Mouse (Mus musculus): ENCODE measurements around the gene Prss16. TPM values are rescaled to one million over a fixed set of nuclear protein-coding genes. Genes with fewer than 3 reads are reported as not detected.
"Not testable (repeated sequence)": the region's sequence is repeated elsewhere in the genome, so short reads cannot be mapped to it uniquely, and the experiment has no call there.

The Prss16 gene
- polyA plus RNA-seq, 1 experiment = 0.15 TPM

DNA sequence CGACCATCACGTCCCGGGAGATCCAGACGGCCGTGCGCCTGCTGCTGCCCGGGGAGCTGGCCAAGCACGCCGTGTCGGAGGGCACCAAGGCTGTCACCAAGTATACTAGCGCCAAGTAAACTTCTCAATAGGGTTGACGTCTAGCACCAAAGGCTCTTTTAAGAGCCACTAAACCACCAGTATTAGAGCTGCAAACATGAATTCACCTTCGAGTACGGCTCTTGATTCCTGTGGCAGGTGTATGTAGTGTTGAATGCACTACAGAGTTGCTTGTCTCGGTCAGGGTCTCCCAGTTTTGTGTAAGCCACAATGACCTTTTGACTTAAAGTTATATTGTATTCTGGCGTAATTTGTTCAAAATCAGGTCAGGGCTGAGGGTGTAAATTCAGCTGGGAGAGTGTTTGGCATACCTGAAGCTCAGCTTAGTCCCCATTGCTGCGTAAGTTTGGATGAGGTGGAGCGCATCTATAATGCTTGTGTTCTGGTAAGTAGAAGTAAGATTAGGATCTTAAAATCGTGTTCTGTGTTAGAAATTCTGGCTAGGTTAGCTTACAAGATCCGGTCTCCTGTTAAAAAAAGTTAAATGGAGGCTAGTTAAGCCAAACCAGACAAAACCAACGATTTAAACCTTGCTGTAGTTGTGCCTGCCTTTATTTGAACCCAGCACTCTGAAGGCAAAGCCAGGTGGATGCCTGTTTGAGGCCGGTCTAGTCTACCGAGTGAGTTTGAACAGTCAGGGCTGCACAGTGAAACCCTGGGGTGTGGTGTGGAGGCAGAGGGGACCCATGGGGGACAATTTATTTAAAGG is 26.8 kb upstream of the Prss16 start:
- no peak for DNase-seq (ENCODE audit: low read depth)

DNA sequence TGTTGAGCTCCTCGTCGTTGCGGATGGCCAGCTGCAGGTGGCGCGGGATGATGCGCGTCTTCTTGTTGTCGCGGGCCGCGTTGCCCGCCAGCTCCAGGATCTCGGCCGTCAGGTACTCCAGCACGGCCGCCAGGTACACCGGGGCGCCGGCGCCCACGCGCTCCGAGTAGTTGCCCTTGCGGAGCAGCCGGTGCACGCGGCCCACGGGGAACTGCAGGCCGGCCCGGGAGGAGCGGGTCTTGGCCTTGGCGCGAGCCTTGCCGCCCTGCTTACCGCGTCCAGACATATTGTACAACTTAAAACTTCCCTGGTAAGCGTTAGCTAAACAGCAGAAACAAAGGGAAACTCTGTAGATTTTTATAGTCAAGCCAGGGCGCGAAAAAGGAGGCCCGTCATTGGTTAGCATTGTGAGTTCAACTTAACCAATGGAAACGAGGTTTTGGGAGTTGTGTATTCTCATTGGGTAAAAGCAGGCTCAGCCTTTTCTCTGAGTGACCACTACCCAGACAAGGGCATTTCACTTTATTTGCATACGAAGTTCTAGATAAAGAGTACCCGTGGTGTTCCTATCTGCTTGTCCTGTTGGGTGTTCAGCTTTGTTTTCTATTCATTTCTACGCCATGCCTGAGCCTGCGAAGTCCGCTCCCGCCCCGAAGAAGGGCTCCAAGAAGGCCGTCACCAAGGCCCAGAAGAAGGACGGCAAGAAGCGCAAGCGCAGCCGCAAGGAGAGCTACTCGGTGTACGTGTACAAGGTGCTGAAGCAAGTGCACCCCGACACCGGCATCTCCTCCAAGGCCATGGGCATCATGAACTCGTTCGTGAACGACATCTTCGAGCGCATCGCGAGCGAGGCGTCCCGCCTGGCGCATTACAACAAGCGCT is 26.0 kb upstream of the Prss16 start, which contains the start of the genes Hist1h2ah and Hist1h2bk:
Gene Hist1h2ah, minus strand, starts transcription at position 302 of the 882 bp plus-strand sequence.
Gene Hist1h2bk, plus strand, starts transcription at position 604 of the 882 bp plus-strand sequence.
- DNase-seq (ENCODE audit: low read depth) = not testable (repeated sequence)

DNA sequence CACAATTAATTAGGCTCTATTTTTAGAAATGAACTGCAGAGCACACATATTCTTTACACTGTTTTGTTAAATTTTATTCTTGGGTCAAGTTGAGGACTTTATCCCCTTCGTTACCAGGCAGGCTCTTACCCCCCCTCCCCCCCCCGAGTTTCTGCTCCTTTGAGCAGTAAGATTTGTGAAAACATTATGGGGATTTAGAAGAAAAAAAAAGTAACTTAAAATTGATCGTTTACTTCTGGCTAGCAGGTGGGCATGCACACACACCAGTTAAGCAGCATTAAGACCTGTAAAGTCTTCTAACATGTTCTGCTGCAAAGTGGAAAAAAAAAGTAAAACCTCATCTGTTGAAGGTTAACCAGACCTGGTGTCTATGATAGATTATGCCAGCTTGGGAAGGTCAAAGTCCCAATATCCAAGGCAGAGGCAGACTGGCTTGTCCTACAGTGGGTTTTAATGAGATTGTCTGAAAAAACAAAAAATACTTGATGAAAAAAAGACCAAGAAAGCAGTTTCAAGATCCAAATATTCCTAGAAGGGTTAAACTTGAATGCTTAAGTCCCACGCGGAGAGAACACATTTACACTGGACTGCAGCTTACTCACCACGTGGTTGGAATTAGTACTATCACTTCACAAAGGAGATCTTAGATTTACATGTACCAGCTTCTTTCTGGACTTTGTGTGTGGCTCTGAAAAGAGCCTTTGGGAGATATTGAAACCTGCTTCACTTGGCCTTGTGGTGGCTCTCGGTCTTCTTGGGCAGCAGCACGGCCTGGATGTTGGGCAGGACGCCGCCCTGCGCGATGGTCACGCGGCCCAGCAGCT is 25.1 kb upstream of the Prss16 start:
- no peak for DNase-seq (ENCODE audit: low read depth)

DNA sequence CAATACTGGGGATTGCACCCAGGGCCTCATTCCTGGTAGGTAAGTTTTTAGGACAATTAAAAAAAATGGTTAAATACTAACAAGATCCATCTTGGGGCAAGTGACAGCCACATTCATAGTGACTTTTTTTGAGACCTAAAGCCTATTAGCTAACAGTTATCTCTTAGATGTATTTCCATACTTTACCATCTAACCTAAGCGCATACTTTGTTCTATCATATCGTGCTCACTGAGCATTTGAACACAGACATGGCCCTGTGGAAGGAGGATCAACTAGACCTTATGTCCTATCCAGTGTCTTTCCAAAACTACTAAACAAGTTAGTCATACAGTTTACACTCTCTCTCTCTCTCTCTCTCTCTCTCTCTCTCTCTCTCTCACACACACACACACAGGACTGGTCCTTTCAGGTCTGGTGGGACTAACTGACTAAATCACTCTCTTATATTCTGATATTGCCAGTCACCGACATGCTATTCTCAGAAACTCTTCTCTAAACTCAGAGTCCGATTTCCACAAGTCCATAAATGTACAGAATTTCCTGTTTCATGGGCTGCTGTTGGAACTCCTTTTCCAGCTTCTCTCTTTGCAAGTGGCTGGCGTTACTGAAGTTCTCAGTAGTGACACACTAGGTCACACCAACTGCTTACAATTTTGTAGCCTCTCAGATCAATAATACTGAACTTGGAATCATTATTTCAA is 24.4 kb upstream of the Prss16 start:
- DNase-seq (ENCODE audit: low read depth) = no peak

DNA sequence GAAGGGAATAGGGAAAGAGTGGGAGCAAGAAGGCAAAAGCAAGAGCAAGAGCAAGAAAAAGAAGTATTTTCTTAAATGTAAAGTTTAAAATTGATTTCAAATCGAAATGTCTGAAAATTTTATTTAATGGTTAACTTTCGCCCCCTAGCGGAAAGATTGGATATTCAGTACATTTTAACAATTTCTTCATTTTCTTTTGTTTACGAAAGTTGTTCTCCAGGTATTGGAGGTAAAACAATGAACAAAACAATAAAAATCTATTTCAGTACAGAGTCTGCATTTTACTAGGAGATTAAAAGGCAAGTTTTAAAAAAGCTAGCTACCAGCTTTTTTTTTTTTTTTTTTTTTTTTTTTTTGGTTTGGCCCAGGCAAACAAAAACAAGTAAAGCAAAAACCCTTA is 21.0 kb upstream of the Prss16 start:
- DNase-seq (ENCODE audit: low read depth) = no peak

DNA sequence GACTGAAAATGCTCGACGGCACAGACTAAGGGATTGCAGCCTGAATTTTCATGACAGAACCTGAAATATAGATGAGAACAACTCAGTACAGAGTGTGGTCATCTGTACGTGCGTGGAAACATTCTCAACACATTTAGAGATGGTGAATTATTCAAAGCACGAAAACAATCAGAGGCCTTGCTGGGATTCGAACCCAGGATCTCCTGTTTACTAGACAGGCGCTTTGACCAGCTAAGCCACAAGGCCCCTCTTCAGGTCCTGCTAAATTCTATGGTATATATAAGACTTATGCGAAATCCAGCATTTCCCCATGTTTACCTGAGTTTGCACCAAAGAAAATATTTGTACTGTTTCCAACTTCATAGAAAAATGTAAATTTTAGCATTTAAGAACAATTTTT is 20.4 kb upstream of the Prss16 start:
- no peak for DNase-seq (ENCODE audit: low read depth)

DNA sequence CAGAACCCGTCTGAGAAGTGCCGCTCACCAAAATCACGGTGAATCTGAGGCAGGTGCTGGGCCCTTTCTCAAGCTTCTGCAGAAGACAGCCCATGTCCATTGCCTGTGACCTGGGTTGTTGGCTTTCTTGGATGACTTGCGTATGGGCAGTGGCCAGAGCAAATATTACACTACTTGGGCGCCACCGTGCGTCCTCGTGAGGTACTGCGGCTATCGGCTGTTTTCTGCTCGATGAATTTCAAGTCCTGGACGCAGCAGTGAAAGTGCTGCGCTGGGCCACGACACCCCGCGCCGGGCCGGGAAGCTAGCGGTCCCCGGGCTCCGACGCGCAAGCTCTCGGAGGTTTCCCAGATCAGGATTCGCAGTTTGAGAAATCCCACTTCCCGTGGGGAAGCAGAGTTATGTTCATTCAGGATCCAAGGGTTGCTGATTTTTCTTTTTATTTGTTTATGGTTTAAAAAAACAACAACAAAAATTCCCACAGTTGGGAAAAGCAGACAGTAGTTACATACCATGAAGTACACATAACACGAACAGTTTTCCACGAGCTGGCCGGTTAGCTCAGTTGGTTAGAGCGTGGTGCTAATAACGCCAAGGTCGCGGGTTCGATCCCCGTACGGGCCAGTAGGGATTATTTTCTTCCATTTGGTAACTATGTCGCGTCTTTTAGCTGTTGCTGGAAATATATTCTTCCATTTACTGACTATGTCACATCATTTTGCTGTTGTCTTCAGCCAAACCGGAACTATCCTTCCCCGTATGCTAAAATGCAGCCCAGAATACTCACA is 19.3 kb upstream of the Prss16 start:
- DNase-seq (ENCODE audit: low read depth) = no peak

DNA sequence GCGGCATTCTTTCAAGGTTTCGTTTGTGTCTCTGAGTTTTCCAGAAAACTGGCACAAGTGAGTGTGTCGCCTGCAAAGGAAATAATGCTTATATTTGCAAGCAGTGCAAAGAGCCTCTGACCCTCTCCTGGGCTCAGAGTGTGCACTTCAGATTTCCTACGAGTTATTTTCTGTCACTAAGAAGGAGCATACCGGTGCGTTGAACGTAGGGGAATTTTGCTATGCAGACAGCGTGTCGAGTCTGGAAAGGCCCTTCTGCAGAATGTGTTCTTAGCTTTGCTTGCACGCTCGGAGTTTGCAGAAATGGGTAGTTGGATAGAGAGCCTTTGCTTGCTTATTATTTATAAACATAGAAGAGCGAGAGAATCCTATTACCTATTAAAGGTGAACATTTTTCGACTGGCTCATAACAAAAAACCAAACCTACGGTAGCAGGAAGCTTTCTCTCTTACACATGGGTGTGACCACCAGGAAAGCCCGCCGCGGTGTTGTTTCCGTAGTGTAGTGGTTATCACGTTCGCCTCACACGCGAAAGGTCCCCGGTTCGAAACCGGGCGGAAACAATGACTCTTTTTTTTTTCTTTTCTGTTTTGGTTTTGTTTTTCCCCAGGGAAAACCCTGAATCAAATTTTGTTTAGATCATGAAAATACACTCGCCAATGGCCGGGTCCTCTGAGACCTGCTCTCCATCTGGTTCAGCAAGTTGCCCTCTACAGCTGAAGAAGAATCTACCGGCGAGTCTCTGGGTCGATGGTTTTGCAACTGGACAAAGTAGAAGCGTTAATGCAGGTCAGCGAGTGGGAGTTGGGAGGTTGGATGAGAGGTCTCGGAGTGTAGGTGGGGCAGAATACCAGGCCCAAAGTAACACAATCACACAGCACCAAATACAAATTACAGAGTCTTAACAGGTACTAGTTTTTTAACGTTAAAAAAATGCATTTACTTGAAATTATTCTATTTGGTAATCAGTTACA is 16.8 kb upstream of the Prss16 start:
- DNase-seq (ENCODE audit: low read depth) = no peak

DNA sequence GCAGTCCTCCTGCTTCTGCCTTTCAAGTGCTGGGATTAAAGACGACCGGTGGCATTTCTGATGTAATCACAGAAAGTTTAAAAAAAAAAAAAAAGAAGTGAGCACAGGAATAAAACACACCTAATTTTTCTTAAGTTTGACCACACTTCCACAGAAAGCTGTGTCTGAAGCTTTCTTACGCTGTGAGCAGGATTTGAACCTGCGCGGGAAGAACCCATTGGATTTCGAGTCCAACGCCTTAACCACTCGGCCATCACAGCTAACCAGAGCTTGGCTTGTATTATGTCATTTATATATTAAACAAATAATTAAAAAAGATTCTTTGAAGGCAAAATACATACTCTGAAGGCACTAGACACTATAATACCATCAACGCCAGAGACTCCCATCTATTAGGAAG is 12.7 kb upstream of the Prss16 start:
- no peak for DNase-seq (ENCODE audit: low read depth)

DNA sequence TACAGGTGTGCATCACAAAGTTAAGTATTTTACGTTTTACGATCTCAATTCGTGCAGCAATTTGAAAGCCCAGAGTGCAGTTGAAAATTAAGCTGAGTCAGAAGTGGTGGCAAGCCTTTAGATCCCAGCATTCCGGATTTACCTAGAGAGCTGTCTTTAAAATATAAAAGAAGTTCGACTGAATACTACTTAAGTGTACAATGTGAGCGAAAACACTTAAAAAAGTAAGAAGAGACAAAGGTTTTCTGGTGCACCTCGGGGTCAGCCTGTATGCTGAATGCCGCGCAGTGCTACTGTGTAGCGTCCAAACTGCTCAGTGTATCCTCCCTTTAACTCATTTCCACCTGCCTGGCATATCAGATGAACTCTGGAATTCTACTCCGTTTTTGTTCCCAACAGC is 12.0 kb upstream of the Prss16 start:
- DNase-seq (ENCODE audit: low read depth) = no peak

DNA sequence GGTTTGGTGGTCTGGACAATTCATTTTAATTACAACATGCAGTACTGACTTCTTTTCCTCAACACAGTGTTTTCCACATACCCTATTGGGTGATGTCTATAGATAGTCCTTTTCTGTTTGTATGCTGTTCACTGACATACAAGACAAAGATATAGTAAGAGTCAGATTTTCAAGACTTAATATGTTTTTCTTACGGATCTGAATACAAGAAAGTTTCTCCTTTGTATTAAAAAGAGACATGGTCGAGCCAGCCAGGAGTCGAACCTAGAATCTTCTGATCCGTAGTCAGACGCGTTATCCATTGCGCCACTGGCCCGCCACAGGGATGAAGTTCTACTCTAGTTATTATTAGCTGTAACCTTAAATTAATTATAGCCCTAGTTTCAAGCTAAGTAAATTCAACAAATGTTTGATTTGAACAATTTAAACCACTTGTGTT is 11.4 kb upstream of the Prss16 start:
- no peak for DNase-seq (ENCODE audit: low read depth)

DNA sequence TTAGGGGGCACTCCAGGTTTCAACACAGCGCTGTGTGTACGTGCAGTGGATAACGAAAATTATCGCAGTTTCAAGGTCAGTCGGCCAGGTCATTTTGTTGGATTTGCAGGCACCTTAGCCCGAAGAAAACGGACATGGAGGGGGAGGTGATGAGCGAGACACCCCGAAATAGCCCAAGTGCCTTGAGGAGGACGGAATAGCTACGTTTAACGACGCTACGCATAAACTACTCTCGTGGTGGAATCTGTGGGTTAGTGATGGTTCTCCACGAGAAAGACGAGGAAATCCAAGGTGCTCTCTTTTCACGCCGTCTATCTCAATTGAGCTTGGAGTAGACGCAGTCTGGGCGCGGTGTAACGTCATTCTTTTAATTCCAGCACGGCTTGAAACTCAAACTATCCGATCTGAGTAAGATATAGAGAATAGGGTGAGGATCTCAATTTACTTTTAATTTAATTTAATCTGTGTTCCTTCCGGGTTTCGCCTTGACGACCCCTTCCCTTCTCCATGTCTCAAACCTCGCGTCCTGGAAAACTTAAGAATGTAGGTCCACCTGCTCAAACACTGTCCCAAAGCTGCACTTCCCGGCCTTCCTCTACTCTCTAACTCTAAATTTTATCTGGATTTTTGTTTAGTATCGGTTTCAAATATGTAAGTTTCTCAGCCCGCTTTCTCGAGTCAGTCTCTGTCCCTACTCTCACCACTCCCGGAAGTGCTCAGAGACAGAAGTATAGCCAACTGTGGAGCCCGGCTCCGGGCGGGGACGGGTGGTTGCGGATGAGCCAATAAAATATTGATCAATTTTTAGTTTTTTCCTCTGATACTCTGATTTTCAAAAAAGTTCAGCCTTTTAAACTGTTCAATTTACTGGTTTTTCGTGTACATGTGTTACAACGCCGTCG is 10.6 kb upstream of the Prss16 start:
- no peak for DNase-seq (ENCODE audit: low read depth)

DNA sequence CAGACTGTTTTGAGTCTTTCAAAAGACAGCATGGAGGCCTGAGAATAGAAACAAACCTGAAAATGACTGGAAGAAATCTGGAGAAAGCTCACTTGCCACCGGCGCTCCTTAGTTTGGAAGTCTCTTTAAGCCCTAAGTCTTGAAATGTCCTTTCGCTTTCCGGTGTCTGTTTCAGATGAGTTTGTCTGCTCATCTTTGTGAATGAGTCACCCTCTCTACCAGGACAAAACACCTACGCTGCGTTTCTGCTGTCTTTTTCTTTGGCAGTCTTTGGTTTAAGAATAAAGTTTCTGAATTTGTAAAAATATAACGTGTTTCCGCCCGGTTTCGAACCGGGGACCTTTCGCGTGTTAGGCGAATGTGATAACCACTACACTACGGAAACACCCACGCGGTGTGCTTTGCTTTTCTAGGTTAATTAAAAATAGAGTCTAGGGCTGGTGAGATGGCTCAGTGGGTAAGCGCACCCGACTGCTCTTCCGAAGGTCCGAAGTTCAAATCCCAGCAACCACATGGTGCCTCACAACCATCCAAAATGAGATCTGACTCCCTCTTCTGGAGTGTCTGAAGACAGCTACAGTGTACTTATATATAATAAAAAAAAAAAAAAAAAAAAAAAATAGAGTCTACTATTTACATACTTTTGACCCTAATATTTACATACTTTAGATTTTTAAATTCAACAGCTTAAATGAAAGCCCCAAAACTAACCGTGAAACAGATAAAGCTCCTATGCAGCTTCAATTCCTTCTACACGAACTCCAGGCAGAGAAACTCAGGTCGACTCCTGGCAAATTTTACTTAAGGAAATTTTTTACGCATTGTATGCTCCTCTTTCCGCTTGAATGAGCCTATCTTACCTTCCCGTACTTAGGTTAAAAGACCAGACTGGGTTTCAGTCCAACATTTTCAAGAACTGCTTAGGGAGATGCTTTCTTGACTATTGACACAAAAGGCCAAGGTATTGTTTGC is 6.2 kb upstream of the Prss16 start:
- DNase-seq (ENCODE audit: low read depth) = no peak

DNA sequence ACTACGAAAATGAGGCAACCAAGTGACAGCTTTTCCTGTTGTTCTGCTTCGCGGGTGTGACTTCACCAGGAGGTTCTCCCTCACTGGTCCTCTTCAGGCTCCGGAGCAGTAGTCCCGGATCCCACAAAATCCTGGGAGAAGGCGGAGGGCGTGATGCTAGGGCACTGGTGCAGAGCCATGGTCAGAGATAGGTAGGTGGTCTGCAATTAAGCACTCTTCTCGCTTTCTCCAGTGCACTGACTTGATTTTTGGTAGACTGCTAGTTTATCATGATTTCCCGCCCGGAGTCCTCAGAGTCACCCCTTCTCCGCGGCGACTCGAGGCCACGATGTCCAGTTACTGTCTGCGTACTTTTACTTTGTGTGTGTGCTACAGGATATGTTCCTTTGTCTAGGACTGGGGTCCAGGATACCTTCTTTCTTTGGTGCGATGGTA is 4.9 kb upstream of the Prss16 start:
- no peak for DNase-seq (ENCODE audit: low read depth)

DNA sequence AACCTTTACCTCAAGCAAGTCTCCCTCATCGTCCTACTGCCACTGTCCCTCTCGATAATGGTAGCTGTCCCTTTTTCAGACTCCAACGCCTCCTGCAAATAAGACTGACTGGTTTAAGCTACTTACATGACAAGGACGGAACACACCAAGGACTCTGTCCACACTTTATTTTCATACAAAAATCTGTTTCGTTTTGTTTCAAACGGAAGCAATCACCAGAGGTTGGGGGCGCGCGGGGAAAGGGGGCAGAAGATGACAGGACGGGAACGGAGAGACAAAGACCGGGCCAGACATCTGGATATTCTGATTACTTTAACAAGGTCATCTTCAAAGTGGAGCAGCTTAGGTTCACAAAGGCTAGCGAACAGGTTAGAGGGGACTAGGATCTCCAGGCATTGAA is 4.2 kb upstream of the Prss16 start:
- no peak for DNase-seq (ENCODE audit: low read depth)

DNA sequence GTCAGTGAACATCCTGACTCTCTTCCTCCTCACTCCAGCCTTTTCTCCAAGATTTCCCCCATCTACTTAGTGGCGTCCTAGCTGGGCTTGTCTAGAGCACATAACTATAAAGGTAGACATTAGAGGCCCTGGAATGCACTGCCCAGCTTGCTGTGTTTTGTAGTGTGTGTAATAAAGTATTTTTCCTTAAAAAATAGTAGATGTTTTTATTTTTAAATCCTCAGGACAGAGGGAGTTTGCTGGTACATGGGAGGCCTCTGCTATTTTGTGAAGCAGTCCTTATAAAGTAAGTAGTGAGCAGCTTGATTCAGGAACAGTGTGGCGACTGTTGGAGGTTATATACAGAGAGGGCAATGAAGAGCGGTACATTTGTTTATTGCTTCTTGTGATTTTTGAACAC is 835 bp downstream of the Prss16 start:
- no peak for DNase-seq (ENCODE audit: low read depth)

DNA sequence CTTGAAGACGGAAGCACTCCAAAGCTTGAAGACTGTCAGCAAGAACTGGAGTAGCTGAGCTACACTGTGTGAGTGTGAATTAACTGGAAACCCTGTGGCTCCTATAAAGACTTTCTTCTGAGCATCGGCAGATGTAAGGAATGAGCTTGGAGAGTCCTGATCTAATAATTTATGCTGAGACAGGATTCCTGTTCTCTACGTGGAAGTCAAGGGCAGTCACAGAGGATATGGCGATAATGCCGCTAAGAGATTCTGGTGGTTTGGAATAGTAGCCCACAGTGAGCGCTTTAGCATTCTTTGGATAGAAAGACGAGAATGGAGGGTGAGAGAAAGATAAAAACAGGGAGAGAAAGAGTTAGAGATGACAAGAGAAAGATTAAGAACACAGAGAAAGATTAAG is 1.7 kb downstream of the Prss16 start:
- DNase-seq (ENCODE audit: low read depth) = no peak
